8 mouse cellular contexts compared by ENCODE assay signal in the genomic region with DNA sequence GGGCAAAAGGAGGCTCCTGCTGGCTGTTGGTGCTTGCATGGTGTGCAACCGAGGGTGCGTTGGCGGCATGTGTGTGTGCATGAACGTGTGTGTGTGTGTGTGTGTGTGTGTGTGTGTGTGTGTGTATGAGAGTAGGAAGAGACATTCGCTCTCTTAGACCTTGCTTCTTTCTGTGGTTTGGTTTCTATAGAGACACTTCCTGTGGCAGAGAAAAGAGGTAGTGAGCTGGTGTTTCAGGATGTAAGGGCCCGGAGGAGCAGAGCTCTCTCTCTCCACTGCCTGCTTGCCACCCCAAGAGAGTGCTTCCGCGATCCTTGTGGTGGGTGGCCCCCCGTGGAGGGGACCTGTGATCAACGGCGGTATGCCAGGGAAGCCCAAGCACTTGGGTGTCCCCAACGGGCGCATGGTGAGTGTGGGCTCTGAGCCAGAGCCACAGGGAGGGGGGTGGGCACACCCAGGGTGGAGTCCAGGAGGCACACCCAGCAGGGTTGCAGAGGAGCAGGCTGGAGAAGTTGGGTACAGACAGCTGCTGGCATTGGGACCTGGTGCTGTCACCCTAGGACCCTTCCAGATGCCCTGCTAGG. TPM values are rescaled to one million over a fixed set of nuclear protein-coding genes. Genes with fewer than 3 reads are reported as not detected.
DNase-seq lines count a peak whose midpoint lies in the region; ATAC-seq and TF ChIP-seq lines count a peak whose summit lies in the region.

A gene (plus strand): TSS at position 202 of the 584 bp plus-strand sequence.

- DNase-seq in 416B (ENCODE audit: low read depth): peak; percentile 95
- peak; percentile 64 to 72 for DNase-seq in left cerebral cortex, postnatal 25 days (ENCODE audit: low spot score in 2 of 2)
- peak; percentile 87 for DNase-seq in thymus, postnatal 25 days
- no peak for DNase-seq in adrenal gland, adult 8-10 months
- DNase-seq in urinary bladder, postnatal 4 days (ENCODE audit: low spot score in 2 of 2): no peak

- TF ChIP-seq CTCF in E14TG2a.4 (conservative IDR thresholded peaks at IDR 0.05; ENCODE audit: low read length): no peak

- peak; percentile 88 for ATAC-seq in granulocyte monocyte progenitor cell, adult 5-6 weeks (replicated peaks; ENCODE audit: poor library complexity, severe bottlenecking)
- ATAC-seq in monocyte, adult 5-6 weeks (replicated peaks; ENCODE audit: insufficient number of reproducible peaks, low FRiP score, low TSS enrichment, poor library complexity, severe bottlenecking): peak; percentile 87

- H3K9me3 ChIP-seq in E14TG2a.4 (ENCODE audit: low read length): no peaks in the 10 kb centered on the region

- peaks cover 50% of the 10 kb centered on the region for H3K27me3 ChIP-seq in E14TG2a.4 (ENCODE audit: insufficient read depth, low read length)

- peak within 1 kb of the TSS; percentile 35; the same call in 1 of the 2 replicates for H3K4me3 ChIP-seq in E14TG2a.4 (replicated peaks; ENCODE audit: low read length)

- H3K4me1 ChIP-seq in E14TG2a.4 (replicated peaks; ENCODE audit: low read depth, low read length): peaks cover 11% of the 10 kb centered on the region

- H3K36me3 ChIP-seq in E14TG2a.4 (ENCODE audit: insufficient read depth, low read length): no peaks in the 10 kb centered on the region

- intact Hi-C loops in left cerebral cortex, postnatal 25 days (cut with DNase I): no loop called here

RNA-seq across cellular contexts. Expression of the gene that starts here (rescaled TPM):
- total RNA-seq in granulocyte monocyte progenitor cell, adult 5-6 weeks (2014; fragmentation: Nextera tagmentation): 12.8 and 16.4 TPM in 2 replicates
- total RNA-seq in granulocyte monocyte progenitor cell, adult 5-6 weeks (2017): 7.0 and 8.8 TPM in 2 replicates
- total RNA-seq in left cerebral cortex, postnatal 25 days (2021): 10 to 100 TPM; 55.6 to 58.5 TPM
- 21.8 to 43.9 TPM (median 40.8 TPM) in 3 replicates for total RNA-seq in monocyte, adult 5-6 weeks (2017)
- 1 to 10 TPM in 1 of 4 experiments, under 1 TPM in 3; 0.45 to 1.8 (median 0.88) TPM for total RNA-seq in adrenal gland, adult 8-10 months (2022)

Comparison
In these comparisons a context has a peak if more than half of its experiments do, and no peak if none do; other contexts are left out.
1. DNase-seq: peak in 416B (single experiment), left cerebral cortex, postnatal 25 days (2 of 2) and thymus, postnatal 25 days (single experiment); none in adrenal gland, adult 8-10 months (single experiment) and urinary bladder, postnatal 4 days (0 of 2).